24 mouse cellular contexts compared by ENCODE assay signal in the genomic region with DNA sequence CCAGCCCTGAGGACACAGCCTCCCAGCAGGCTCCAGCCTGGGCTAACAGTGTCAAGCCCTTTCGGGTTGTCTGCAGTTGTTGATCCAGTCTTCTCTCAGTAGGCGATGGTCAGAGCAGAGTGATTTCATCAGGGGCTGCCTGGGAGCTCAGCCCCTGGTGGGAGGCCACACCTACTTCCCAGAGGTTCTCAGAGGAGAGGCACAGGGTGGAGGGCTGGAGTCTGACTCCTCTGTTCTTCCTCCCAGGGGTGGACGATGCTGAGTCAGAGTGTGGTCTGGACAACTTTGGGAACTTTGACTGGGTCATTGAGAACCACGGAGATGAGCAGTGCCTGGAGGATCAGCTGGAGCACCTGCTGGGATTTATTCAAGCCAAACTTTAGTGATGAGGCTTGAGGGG. TPM values are rescaled to one million over a fixed set of nuclear protein-coding genes. Genes with fewer than 3 reads are reported as not detected.
DNase-seq lines count a peak whose midpoint lies in the region.
"Had no signal": no experiment of that assay in that cellular context is flagged by ENCODE, and none has a peak within 500 bp of the region (broad histone marks: within the 10 kb centered on the region; RNA-seq: fewer than 3 reads in every experiment).

No protein-coding gene starts in this region.

- H3K36me3 ChIP-seq in limb, embryonic 10.5 days = peaks cover 42% of the 10 kb centered on the region

- no peaks in the 10 kb centered on the region for H3K9me3 ChIP-seq in limb, embryonic 10.5 days (replicated peaks)
- H3K9me3 ChIP-seq: hindbrain, embryonic 13.5 days; limb, embryonic 12.5 days; lung, embryonic 15.5 days; midbrain, embryonic 10.5 days; neural tube, embryonic 12.5 days had no signal

- peak; percentile 34 for DNase-seq in gastrocnemius, adult 18-20 months (ENCODE audit: low spot score)
- DNase-seq in gastrocnemius, postnatal 4 days (ENCODE audit: low spot score in 2 of 2) = no peak
- peak; percentile 55 for DNase-seq in 3134 (ENCODE audit: extremely low read depth, insufficient read length, low spot score)
- peak; percentile 71 for DNase-seq in MN1 (ENCODE audit: low spot score)
- peak; percentile 38 for DNase-seq in fibroblast of lung, adult 2 months (ENCODE audit: low read depth)
- no peak for DNase-seq in limb, embryonic 10.5 days (ENCODE audit: low spot score)
- no peak for DNase-seq in right cerebral cortex, postnatal 14 days
- no peak for DNase-seq in layer of hippocampus, adult 11-12 months (ENCODE audit: low spot score)
- DNase-seq: adrenal gland, adult 2 months; adrenal gland, postnatal 36 days; cerebellum, adult 8-10 months; cerebellum, postnatal 36 days; heart, adult 18-20 months; heart, postnatal 4 days; kidney, adult 8-10 months; kidney, postnatal 10 days; layer of hippocampus, adult 9-11 months; right cerebral cortex, adult 18-20 months; thymus, postnatal 14 days had no signal

- H3K4me3 ChIP-seq in limb, embryonic 10.5 days = no peak overlapping the region
- H3K4me3 ChIP-seq: hindbrain, embryonic 13.5 days; limb, embryonic 12.5 days; lung, embryonic 15.5 days; midbrain, embryonic 10.5 days; neural tube, embryonic 12.5 days had no signal

- no peaks in the 10 kb centered on the region for H3K4me1 ChIP-seq in limb, embryonic 10.5 days
- H3K4me1 ChIP-seq: hindbrain, embryonic 13.5 days; limb, embryonic 12.5 days; midbrain, embryonic 10.5 days; neural tube, embryonic 12.5 days had no signal

- H3K27ac ChIP-seq in limb, embryonic 10.5 days = no peak overlapping the region; the same call in 1 of the 2 replicates
- H3K27ac ChIP-seq: hindbrain, embryonic 13.5 days; limb, embryonic 12.5 days; lung, embryonic 15.5 days; midbrain, embryonic 10.5 days; neural tube, embryonic 12.5 days had no signal

- no peaks in the 10 kb centered on the region for H3K27me3 ChIP-seq in limb, embryonic 10.5 days (ENCODE audit: low read depth, poor library complexity, severe bottlenecking)
- H3K27me3 ChIP-seq: hindbrain, embryonic 13.5 days; limb, embryonic 12.5 days; lung, embryonic 15.5 days; neural tube, embryonic 12.5 days had no signal

- WGBS in limb, embryonic 10.5 days = 55% methylated on average over 4 of the region's 4 CpGs

RNA-seq across cellular contexts. Expression of gene Pmvk, which starts 13.9 kb away (rescaled TPM):
- total RNA-seq in gastrocnemius, adult 18-20 months (2021) = 1 to 10 TPM; 8.7 to 9.2 TPM
- 10 to 100 TPM; 13.1 to 16.1 TPM for total RNA-seq in gastrocnemius, postnatal 4 days (2021)
- 63.6 and 65.9 TPM in 2 replicates for polyA plus RNA-seq in limb, embryonic 10.5 days (2016; fragmentation: Nextera tagmentation; extraction: Ambion mirVana)

RNA-seq across cellular contexts. Expression of gene Pbxip1, which starts 31.8 kb away (rescaled TPM):
- 100 to 1,000 TPM; 226 to 236 TPM for total RNA-seq in gastrocnemius, adult 18-20 months (2021)
- 100 to 1,000 TPM; 193 to 208 TPM for total RNA-seq in gastrocnemius, postnatal 4 days (2021)
- polyA plus RNA-seq in limb, embryonic 10.5 days (2016; fragmentation: Nextera tagmentation; extraction: Ambion mirVana) = 13.0 and 19.2 TPM in 2 replicates

RNA-seq across cellular contexts. Expression of gene Pygo2, which starts 38.3 kb away (rescaled TPM):
- total RNA-seq in gastrocnemius, adult 18-20 months (2021) = 10 to 100 TPM in 1 of 2 experiments, 1 to 10 TPM in 1; 7.8 to 11.6 TPM
- total RNA-seq in gastrocnemius, postnatal 4 days (2021) = 10 to 100 TPM; 31.9 to 35.0 TPM
- polyA plus RNA-seq in limb, embryonic 10.5 days (2016; fragmentation: Nextera tagmentation; extraction: Ambion mirVana) = 50.7 and 53.5 TPM in 2 replicates

RNA-seq across cellular contexts. Expression of gene Shc1, which starts 50.0 kb away (rescaled TPM):
- total RNA-seq in gastrocnemius, adult 18-20 months (2021) = 10 to 100 TPM; 14.7 to 19.1 TPM
- 10 to 100 TPM; 73.1 to 80.6 TPM for total RNA-seq in gastrocnemius, postnatal 4 days (2021)
- polyA plus RNA-seq in limb, embryonic 10.5 days (2016; fragmentation: Nextera tagmentation; extraction: Ambion mirVana) = 82.6 and 96.2 TPM in 2 replicates

RNA-seq across cellular contexts. Expression of gene Cks1b, which starts 50.1 kb away (rescaled TPM):
- 1 to 10 TPM; 2.2 to 2.7 TPM for total RNA-seq in gastrocnemius, adult 18-20 months (2021)
- 10 to 100 TPM; 35.7 to 44.5 TPM for total RNA-seq in gastrocnemius, postnatal 4 days (2021)
- polyA plus RNA-seq in limb, embryonic 10.5 days (2016; fragmentation: Nextera tagmentation; extraction: Ambion mirVana) = 898 and 922 TPM in 2 replicates

Comparison
In these comparisons a context has a peak if more than half of its experiments do, and no peak if none do; other contexts are left out.
1. DNase-seq: peak in gastrocnemius, adult 18-20 months (single experiment), 3134 (single experiment), MN1 (single experiment) and fibroblast of lung, adult 2 months (single experiment); none in gastrocnemius, postnatal 4 days (0 of 2), limb, embryonic 10.5 days (single experiment), right cerebral cortex, postnatal 14 days (single experiment) and layer of hippocampus, adult 11-12 months (single experiment).